Comparison of ENCODE assay signal across 18 mouse cellular contexts in genomic region chr11:120853788-120854187, GRCm38 (mm10). TPM values are rescaled to one million over a fixed set of nuclear protein-coding genes. Genes with fewer than 3 reads are reported as not detected.
DNase-seq lines count a peak whose midpoint lies in the region; ATAC-seq and TF ChIP-seq lines count a peak whose summit lies in the region.
"Had no signal": no experiment of that assay in that cellular context is flagged by ENCODE, and none has a peak within 500 bp of the region (broad histone marks: within the 10 kb centered on the region; RNA-seq: fewer than 3 reads in every experiment).

No protein-coding gene starts in this region.

- no peak overlapping the region for H3K4me2 ChIP-seq in kidney, embryonic 16.5 days (replicated peaks; ENCODE audit: low read depth, low read length)
- no peak overlapping the region for H3K4me2 ChIP-seq in lung, postnatal 0 days (replicated peaks; ENCODE audit: low read depth, low read length)
- H3K4me2 ChIP-seq in embryonic facial prominence, embryonic 12.5 days (replicated peaks) = no peak overlapping the region
- no peak overlapping the region for H3K4me2 ChIP-seq in stomach, embryonic 16.5 days (ENCODE audit: low read depth, low read length)
- H3K4me2 ChIP-seq: liver, embryonic 15.5 days had no signal

- TF ChIP-seq CTCF in lung, postnatal 0 days (IDR thresholded peaks at IDR 0.05) = no peak

- ATAC-seq in kidney, embryonic 16.5 days (ENCODE audit: low FRiP score, low TSS enrichment) = no peak
- no peak for ATAC-seq in lung, postnatal 0 days
- no peak for ATAC-seq in embryonic facial prominence, embryonic 12.5 days (ENCODE audit: insufficient number of reproducible peaks, insufficient read depth, low FRiP score, low TSS enrichment)
- no peak for ATAC-seq in stomach, embryonic 16.5 days (ENCODE audit: insufficient read depth, low FRiP score)
- ATAC-seq: inflammation-experienced regulatory T-cells, adult 6 months had no signal

- no peak for TF ChIP-seq EP300 in lung, postnatal 0 days (IDR thresholded peaks at IDR 0.05)

- H3K27ac ChIP-seq in kidney, embryonic 16.5 days (ENCODE audit: low read length) = peak overlapping the region; percentile 85
- peak overlapping the region; percentile 59 for H3K27ac ChIP-seq in lung, postnatal 0 days (ENCODE audit: low read length)
- 0 out of 2 replicates have a peak overlapping the region, but pooled peaks have one; percentile 6 for H3K27ac ChIP-seq in embryonic facial prominence, embryonic 12.5 days
- H3K27ac ChIP-seq in stomach, embryonic 16.5 days (ENCODE audit: low read length) = peak overlapping the region; percentile 79
- H3K27ac ChIP-seq: heart, adult 2 months; liver, embryonic 15.5 days had no signal

- no peaks in the 10 kb centered on the region for H3K9me3 ChIP-seq in kidney, embryonic 16.5 days (ENCODE audit: low read length)
- H3K9me3 ChIP-seq in lung, postnatal 0 days (ENCODE audit: low read length) = no peaks in the 10 kb centered on the region
- H3K9me3 ChIP-seq in embryonic facial prominence, embryonic 12.5 days = no peaks in the 10 kb centered on the region
- no peaks in the 10 kb centered on the region for H3K9me3 ChIP-seq in stomach, embryonic 16.5 days (replicated peaks; ENCODE audit: control insufficient read depth, low read length)
- H3K9me3 ChIP-seq: liver, embryonic 15.5 days had no signal

- WGBS in kidney, embryonic 16.5 days = 89% methylated on average over 4 of the region's 4 CpGs
- 60% methylated on average over 4 of the region's 4 CpGs for WGBS in lung, postnatal 0 days
- 65% methylated on average over 4 of the region's 4 CpGs for WGBS in embryonic facial prominence, embryonic 12.5 days
- 74% methylated on average over 4 of the region's 4 CpGs for WGBS in stomach, embryonic 16.5 days

- H3K4me3 ChIP-seq in kidney, embryonic 16.5 days (ENCODE audit: low read length) = no peak overlapping the region
- no peak overlapping the region for H3K4me3 ChIP-seq in lung, postnatal 0 days (ENCODE audit: low read depth, low read length)
- H3K4me3 ChIP-seq in embryonic facial prominence, embryonic 12.5 days = no peak overlapping the region
- H3K4me3 ChIP-seq in stomach, embryonic 16.5 days (replicated peaks; ENCODE audit: low read length) = no peak overlapping the region
- H3K4me3 ChIP-seq: heart, adult 2 months; liver, embryonic 15.5 days; myocyte had no signal

- no peak overlapping the region for H3K9ac ChIP-seq in kidney, embryonic 16.5 days (replicated peaks; ENCODE audit: low read length)
- no peak overlapping the region for H3K9ac ChIP-seq in lung, postnatal 0 days (replicated peaks; ENCODE audit: low read depth)
- no peak overlapping the region for H3K9ac ChIP-seq in embryonic facial prominence, embryonic 12.5 days
- peak overlapping the region; percentile 26; the same call in 1 of the 2 replicates for H3K9ac ChIP-seq in stomach, embryonic 16.5 days (ENCODE audit: low read length)
- H3K9ac ChIP-seq: liver, embryonic 15.5 days had no signal

- no peaks in the 10 kb centered on the region for H3K27me3 ChIP-seq in kidney, embryonic 16.5 days (ENCODE audit: insufficient read depth, low read length)
- no peaks in the 10 kb centered on the region for H3K27me3 ChIP-seq in lung, postnatal 0 days (replicated peaks; ENCODE audit: insufficient read depth, low read length)
- H3K27me3 ChIP-seq in embryonic facial prominence, embryonic 12.5 days = no peaks in the 10 kb centered on the region
- no peaks in the 10 kb centered on the region for H3K27me3 ChIP-seq in stomach, embryonic 16.5 days (ENCODE audit: control insufficient read depth, insufficient read depth, low read length)
- H3K27me3 ChIP-seq: liver, embryonic 15.5 days had no signal

- no peak for DNase-seq in kidney, postnatal 10 days
- DNase-seq in lung, postnatal 0 days (ENCODE audit: low spot score) = peak; percentile 8
- no peak for DNase-seq in lung, postnatal 14 days
- DNase-seq in gastrocnemius, postnatal 25 days = no peak
- DNase-seq in thymus, postnatal 4 days = no peak
- DNase-seq: adrenal gland, adult 8-10 months; cerebellum, postnatal 14 days; embryo, embryonic 11 days; heart, adult 2 months; layer of hippocampus, postnatal 36 days; midbrain, embryonic 14.5 days; right cerebral cortex, adult 18-20 months had no signal

- peaks cover 7% of the 10 kb centered on the region; the same call in 1 of the 2 replicates for H3K36me3 ChIP-seq in kidney, embryonic 16.5 days (ENCODE audit: insufficient read depth, low read length)
- no peaks in the 10 kb centered on the region for H3K36me3 ChIP-seq in lung, postnatal 0 days (ENCODE audit: insufficient read depth, low read length)
- peaks cover 12% of the 10 kb centered on the region for H3K36me3 ChIP-seq in embryonic facial prominence, embryonic 12.5 days
- H3K36me3 ChIP-seq in stomach, embryonic 16.5 days (ENCODE audit: control insufficient read depth, insufficient read depth, low read length) = no peaks in the 10 kb centered on the region
- H3K36me3 ChIP-seq: liver, embryonic 15.5 days had no signal

- peaks cover 35% of the 10 kb centered on the region for H3K4me1 ChIP-seq in kidney, embryonic 16.5 days (ENCODE audit: insufficient read depth, low read length)
- H3K4me1 ChIP-seq in lung, postnatal 0 days (ENCODE audit: insufficient read depth, low read depth, low read length) = peaks cover 12% of the 10 kb centered on the region
- H3K4me1 ChIP-seq in embryonic facial prominence, embryonic 12.5 days = no peaks in the 10 kb centered on the region
- H3K4me1 ChIP-seq in stomach, embryonic 16.5 days (ENCODE audit: control insufficient read depth, insufficient read depth, low read length) = peaks cover 31% of the 10 kb centered on the region

RNA-seq across cellular contexts. Expression of gene Fasn, which starts 29.4 kb away (rescaled TPM):
- polyA plus RNA-seq in kidney, embryonic 16.5 days (2015; fragmentation: Nextera tagmentation; extraction: Ambion mirVana) = 50.0 and 50.4 TPM in 2 replicates
- 54.7 and 63.8 TPM in 2 replicates for polyA plus RNA-seq in lung, postnatal 0 days (2015; fragmentation: Nextera tagmentation; extraction: Ambion mirVana)
- polyA plus RNA-seq in embryonic facial prominence, embryonic 12.5 days (2016; fragmentation: Nextera tagmentation; extraction: Ambion mirVana) = 74.2 and 77.0 TPM in 2 replicates
- polyA plus RNA-seq in stomach, embryonic 16.5 days (2015; fragmentation: Nextera tagmentation; extraction: Ambion mirVana) = 51.9 and 55.3 TPM in 2 replicates
- 10 to 100 TPM; 11.1 to 59.9 TPM for total RNA-seq in gastrocnemius, postnatal 25 days (2021)

RNA-seq across cellular contexts. Expression of gene Dus1l, which starts 57.6 kb away (rescaled TPM):
- 89.9 and 91.0 TPM in 2 replicates for polyA plus RNA-seq in kidney, embryonic 16.5 days (2015; fragmentation: Nextera tagmentation; extraction: Ambion mirVana)
- 40.5 and 43.1 TPM in 2 replicates for polyA plus RNA-seq in lung, postnatal 0 days (2015; fragmentation: Nextera tagmentation; extraction: Ambion mirVana)
- 66.1 and 70.5 TPM in 2 replicates for polyA plus RNA-seq in embryonic facial prominence, embryonic 12.5 days (2016; fragmentation: Nextera tagmentation; extraction: Ambion mirVana)
- polyA plus RNA-seq in stomach, embryonic 16.5 days (2015; fragmentation: Nextera tagmentation; extraction: Ambion mirVana) = 60.6 and 69.3 TPM in 2 replicates
- 10 to 100 TPM; 32.6 to 36.2 TPM for total RNA-seq in gastrocnemius, postnatal 25 days (2021)

Comparison
In these comparisons a context has a peak if more than half of its experiments do, and no peak if none do; other contexts are left out.
1. H3K27ac ChIP-seq: peak in every context shown above with its lines; median percentile 85 in kidney, embryonic 16.5 days; 79 in stomach, embryonic 16.5 days; 59 in lung, postnatal 0 days; 6 in embryonic facial prominence, embryonic 12.5 days.